Mouse (Mus musculus): ENCODE results near the gene Hacd4.
A peak's percentile ranks its signal among the peaks of the same experiment; 100 is the strongest.

The Hacd4 gene

GRCm38 (mm10) chr4:88438326-88438989, at the start of gene Hacd4:
TSS of gene Hacd4 (minus strand) at chr4:88438928.
- DNase-seq: peak; percentile 3 to 12

- no peak for DNase-seq
These were observed 49.4 kb upstream of the Hacd4 start for GRCm38 (mm10) chr4:88488107-88488506.

GRCm38 (mm10) chr4:88480130-88480529, 41.4 kb upstream of the Hacd4 start:
- no peak for DNase-seq

GRCm38 (mm10) chr4:88478809-88479186, 40.1 kb upstream of the Hacd4 start:
- no peak for DNase-seq

GRCm38 (mm10) chr4:88478177-88478808, 39.6 kb upstream of the Hacd4 start:
- no peak for DNase-seq

GRCm38 (mm10) chr4:88476511-88477210, 37.9 kb upstream of the Hacd4 start:
- DNase-seq: no peak

GRCm38 (mm10) chr4:88476084-88476483, 37.4 kb upstream of the Hacd4 start:
- no peak for DNase-seq

- DNase-seq: no peak
These were observed 32.8 kb upstream of the Hacd4 start for GRCm38 (mm10) chr4:88471528-88471927.

- DNase-seq: no peak
These were observed 25.8 kb upstream of the Hacd4 start for GRCm38 (mm10) chr4:88464574-88464973.

GRCm38 (mm10) chr4:88462981-88463646, 24.4 kb upstream of the Hacd4 start:
- no peak for DNase-seq

- DNase-seq: no peak
These were observed 23.8 kb upstream of the Hacd4 start for GRCm38 (mm10) chr4:88462501-88462900.

GRCm38 (mm10) chr4:88461315-88461714, 22.6 kb upstream of the Hacd4 start:
- DNase-seq: no peak

GRCm38 (mm10) chr4:88458673-88459072, 19.9 kb upstream of the Hacd4 start:
- no peak for DNase-seq

- DNase-seq: no peak
These were observed 19.4 kb upstream of the Hacd4 start for GRCm38 (mm10) chr4:88458093-88458492.

- no peak for DNase-seq
These were observed 11.5 kb upstream of the Hacd4 start for GRCm38 (mm10) chr4:88450087-88450765.

GRCm38 (mm10) chr4:88448976-88449375, 10.2 kb upstream of the Hacd4 start:
- no peak for DNase-seq

- DNase-seq: no peak
These were observed 2.1 kb upstream of the Hacd4 start for GRCm38 (mm10) chr4:88440814-88441213.

- no peak for DNase-seq
These were observed 968 bp upstream of the Hacd4 start for GRCm38 (mm10) chr4:88439669-88440123.

- no peak for DNase-seq
These were observed 232 bp upstream of the Hacd4 start for GRCm38 (mm10) chr4:88438990-88439329.

GRCm38 (mm10) chr4:88437917-88438316, 811 bp downstream of the Hacd4 start:
- no peak for DNase-seq

- no peak for DNase-seq
These were observed 1.6 kb downstream of the Hacd4 start for GRCm38 (mm10) chr4:88437166-88437565.

GRCm38 (mm10) chr4:88436593-88437165, 2.0 kb downstream of the Hacd4 start:
- no peak for DNase-seq

Data from cerebellum, adult 18-20 months (tissue).